Mouse (Mus musculus): ENCODE results near the gene Ptgfrn.

DNA sequence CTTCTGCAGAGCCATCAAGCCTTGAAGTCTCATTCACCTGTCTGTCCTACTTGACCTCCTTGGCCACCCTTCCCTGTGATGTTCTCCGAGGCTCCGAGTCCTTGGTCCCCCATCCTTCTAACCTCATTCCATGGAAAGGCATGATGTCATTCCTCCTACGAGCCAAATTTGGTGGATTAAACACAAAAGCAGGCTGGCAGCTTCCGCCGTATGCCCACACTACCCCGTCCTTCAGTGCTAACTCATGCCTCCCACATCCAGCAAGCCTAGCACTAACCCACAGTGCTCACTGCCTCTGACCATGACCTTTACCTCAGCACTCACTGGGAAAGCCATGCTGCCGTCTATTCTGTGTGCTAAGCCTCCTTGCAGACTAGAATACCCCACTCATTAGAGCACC lies 8.0 kb downstream of the Ptgfrn start:
- no peak for TF ChIP-seq POLR2A (IDR thresholded peaks at IDR 0.05; ENCODE audit: low read depth, low read length)
- no peak for TF ChIP-seq ETS1 (conservative IDR thresholded peaks at IDR 0.05; ENCODE audit: low read depth, low read length)
- no peak for TF ChIP-seq EP300 (IDR thresholded peaks at IDR 0.05; ENCODE audit: low read length)
- TF ChIP-seq BHLHE40 (IDR thresholded peaks at IDR 0.05; ENCODE audit: low read depth, low read length) = no peak
- TF ChIP-seq CTCF (conservative IDR thresholded peaks at IDR 0.05 in 1 of 2, IDR thresholded peaks at IDR 0.05 in 1 of 2; ENCODE audit: low read depth in 2 of 2, low read length in 2 of 2) = no peak
- no peak for TF ChIP-seq CHD1 (IDR thresholded peaks at IDR 0.05; ENCODE audit: low read depth, low read length)
